Mouse (Mus musculus) hindbrain, embryonic 16.5 days (tissue): Measurements from ENCODE around the gene Etnk2. TPM values are rescaled to one million over a fixed set of nuclear protein-coding genes. Genes with fewer than 3 reads are reported as not detected.

Experiments
- ATAC-seq: fragments of 200-750 bp; cut with Nextera tagmentation; 2 replicates; pipeline ENCODE4 v1.8.0; 2017; ENCODE audit warnings: moderate TSS enrichment, moderate library complexity
- H3K27ac ChIP-seq: fragments of 300-500 bp; sonication (generic); 2 replicates; pipeline ENCODE4 v1.5.1; 2014; ENCODE audit warnings: low read depth, mild to moderate bottlenecking, control low read depth, low read length, moderate library complexity
- H3K27me3 ChIP-seq: fragments of 300-500 bp; sonication (generic); replicated peaks from 2 replicates; pipeline ENCODE4 v1.6.1; 2014; ENCODE audit warnings: low read length; ENCODE audit not compliant: control insufficient read depth, insufficient read depth
- H3K36me3 ChIP-seq: fragments of 300-500 bp; sonication (generic); 2 replicates; pipeline ENCODE4 v1.6.1; 2014; ENCODE audit warnings: mild to moderate bottlenecking, low read length, moderate library complexity, mixed read lengths; ENCODE audit not compliant: control insufficient read depth, insufficient read depth
- H3K4me1 ChIP-seq: fragments of 300-500 bp; sonication (generic); 2 replicates; pipeline ENCODE4 v1.6.1; 2014; ENCODE audit warnings: low read depth, low read length; ENCODE audit not compliant: control insufficient read depth, insufficient read depth
- H3K4me2 ChIP-seq: fragments of 300-500 bp; sonication (generic); 2 replicates; pipeline ENCODE4 v1.6.1; 2014; ENCODE audit warnings: mild to moderate bottlenecking, low read length, control low read depth, moderate library complexity
- H3K4me3 ChIP-seq: fragments of 300-500 bp; sonication (generic); 2 replicates; pipeline ENCODE4 v1.5.1; 2014; ENCODE audit warnings: mild to moderate bottlenecking, low read length, control low read depth, moderate library complexity
- H3K9ac ChIP-seq: fragments of 300-500 bp; sonication (generic); 2 replicates; pipeline ENCODE4 v1.6.1; 2014; ENCODE audit warnings: low read depth, mild to moderate bottlenecking, control low read depth, low read length, moderate library complexity
- H3K9me3 ChIP-seq: fragments of 300-500 bp; sonication (generic); 2 replicates; pipeline ENCODE4 v1.6.1; 2014; ENCODE audit warnings: mild to moderate bottlenecking, low read length, moderate library complexity; ENCODE audit not compliant: control insufficient read depth
- WGBS: fragments of 180-500 bp; shearing (Covaris S2); extraction: QIAGEN DNeasy Blood & Tissue Kit; methylation state at CpG from one replicate; pipeline ENCODE4 v1.1.7; 2014; 5-methylcytosine and 5-hydroxymethylcytosine counted together
- polyA plus RNA-seq: library from polyadenylated mRNA; unstranded; fragments of >200 nt; fragmentation: Nextera tagmentation; extraction: Ambion mirVana; gene quantifications from 2 replicates; pipeline ENCODE4 v1.2.1, GENCODE M21; 2015

Etnk2 gene
- polyA plus RNA-seq, 1 experiment from 2014 or later = 29.5 TPM

GRCm38 (mm10) chr1:133362103-133362502 lies 1.3 kb upstream of the Etnk2 start:
- Histone ChIP-seq H3K36me3 (no peaks in the 10 kb centered on the region), H3K27me3 (no peaks in the 10 kb centered on the region), H3K9ac (no peak overlapping the region), H3K4me1 (peaks cover 8% of the 10 kb centered on the region; the same call in 1 of the 2 replicates), H3K4me2 (no peak overlapping the region), H3K27ac (no peak overlapping the region), H3K9me3 (no peaks in the 10 kb centered on the region), H3K4me3 (no peak overlapping the region)
- WGBS = 91% methylated on average over 5 of the region's 5 CpGs
- no peak for ATAC-seq

GRCm38 (mm10) chr1:133364022-133364630 lies 754 bp downstream of the Etnk2 start:
- ATAC-seq = peak; percentile 16; the same call in 1 of the 2 replicates
- Histone ChIP-seq H3K9me3 (no peaks in the 10 kb centered on the region), H3K4me1 (peaks cover 13% of the 10 kb centered on the region), H3K36me3 (no peaks in the 10 kb centered on the region), H3K27me3 (no peaks in the 10 kb centered on the region), H3K27ac (peak overlapping the region; percentile 67), H3K4me2 (peak overlapping the region; percentile 93), H3K4me3 (peak overlapping the region; percentile 74), H3K9ac (peak overlapping the region; percentile 82)
- WGBS = 2% methylated on average over 26 of the region's 27 CpGs

GRCm38 (mm10) chr1:133364890-133365289 lies 1.5 kb downstream of the Etnk2 start:
- Histone ChIP-seq H3K27me3 (no peaks in the 10 kb centered on the region), H3K4me3 (no peak overlapping the region), H3K9ac (no peak overlapping the region), H3K27ac (no peak overlapping the region), H3K36me3 (no peaks in the 10 kb centered on the region), H3K4me2 (peak overlapping the region; percentile 93; the same call in 1 of the 2 replicates), H3K9me3 (no peaks in the 10 kb centered on the region), H3K4me1 (peaks cover 13% of the 10 kb centered on the region)
- ATAC-seq = no peak
- 32% methylated on average over 2 of the region's 2 CpGs for WGBS

GRCm38 (mm10) chr1:133366951-133367605 lies 3.7 kb downstream of the Etnk2 start:
- Histone ChIP-seq H3K36me3 (no peaks in the 10 kb centered on the region), H3K4me3 (no peak overlapping the region), H3K27ac (no peak overlapping the region), H3K27me3 (no peaks in the 10 kb centered on the region), H3K9me3 (no peaks in the 10 kb centered on the region), H3K9ac (no peak overlapping the region), H3K4me2 (no peak overlapping the region), H3K4me1 (peaks cover 13% of the 10 kb centered on the region)
- whole genome bisulfite sequencing = 45% methylated on average over 9 of the region's 10 CpGs
- no peak for ATAC-seq

- WGBS = 19% methylated on average over 11 of the region's 11 CpGs
- no peak for ATAC-seq
- Histone ChIP-seq H3K4me1 (peaks cover 13% of the 10 kb centered on the region), H3K4me3 (no peak overlapping the region), H3K27ac (no peak overlapping the region; the same call in 1 of the 2 replicates), H3K36me3 (no peaks in the 10 kb centered on the region), H3K4me2 (no peak overlapping the region), H3K9ac (no peak overlapping the region), H3K27me3 (no peaks in the 10 kb centered on the region), H3K9me3 (no peaks in the 10 kb centered on the region)
Observed at GRCm38 (mm10) chr1:133367606-133368488, 4.5 kb downstream of the Etnk2 start.

GRCm38 (mm10) chr1:133368644-133369043 lies 5.3 kb downstream of the Etnk2 start:
- Histone ChIP-seq H3K4me1 (peaks cover 12% of the 10 kb centered on the region), H3K36me3 (no peaks in the 10 kb centered on the region), H3K4me2 (no peak overlapping the region), H3K9me3 (no peaks in the 10 kb centered on the region), H3K27ac (no peak overlapping the region), H3K9ac (no peak overlapping the region), H3K4me3 (no peak overlapping the region), H3K27me3 (no peaks in the 10 kb centered on the region)
- no peak for ATAC-seq
- WGBS = 60% methylated on average over 10 of the region's 10 CpGs

- H3K4me2 ChIP-seq = no peak overlapping the region
- H3K9ac ChIP-seq = no peak overlapping the region
- no peaks in the 10 kb centered on the region for H3K27me3 ChIP-seq
- ATAC-seq = no peak
- peaks cover 5% of the 10 kb centered on the region for H3K4me1 ChIP-seq
- H3K36me3 ChIP-seq = 0 out of 2 replicates have a peak, but pooled peaks cover 2% of the 10 kb centered on the region
- no peak overlapping the region for H3K4me3 ChIP-seq
- WGBS = 73% methylated on average over 4 of the region's 4 CpGs
- no peak overlapping the region for H3K27ac ChIP-seq
- H3K9me3 ChIP-seq = no peaks in the 10 kb centered on the region
Observed at GRCm38 (mm10) chr1:133370352-133370751, 7.0 kb downstream of the Etnk2 start.

GRCm38 (mm10) chr1:133371431-133371830 lies 8.1 kb downstream of the Etnk2 start:
- Histone ChIP-seq H3K9ac (no peak overlapping the region), H3K4me3 (no peak overlapping the region), H3K36me3 (0 out of 2 replicates have a peak, but pooled peaks cover 2% of the 10 kb centered on the region), H3K9me3 (no peaks in the 10 kb centered on the region), H3K4me1 (peaks cover 5% of the 10 kb centered on the region), H3K27ac (no peak overlapping the region), H3K4me2 (no peak overlapping the region), H3K27me3 (no peaks in the 10 kb centered on the region)
- no peak for ATAC-seq
- WGBS = 84% methylated on average over 6 of the region's 6 CpGs

- H3K27ac ChIP-seq = no peak overlapping the region
- ATAC-seq = no peak
- no peak overlapping the region for H3K4me2 ChIP-seq
- H3K27me3 ChIP-seq = no peaks in the 10 kb centered on the region
- no peaks in the 10 kb centered on the region for H3K9me3 ChIP-seq
- no peak overlapping the region for H3K9ac ChIP-seq
- H3K4me1 ChIP-seq = peaks cover 5% of the 10 kb centered on the region
- no peak overlapping the region for H3K4me3 ChIP-seq
- 0 out of 2 replicates have a peak, but pooled peaks cover 2% of the 10 kb centered on the region for H3K36me3 ChIP-seq
- WGBS = 71% methylated on average over 8 of the region's 8 CpGs
Observed at GRCm38 (mm10) chr1:133372113-133372512, 8.7 kb downstream of the Etnk2 start.
